Mouse (Mus musculus): ENCODE results near the gene Plekhg3. TPM values are rescaled to one million over a fixed set of nuclear protein-coding genes. Genes with fewer than 3 reads are reported as not detected.

Plekhg3 gene
- polyA plus RNA-seq, 1 experiment from 2014 or later, result 6.5 TPM

- H3K4me3 ChIP-seq, result no peak overlapping the region
- H3K4me2 ChIP-seq, result no peak overlapping the region
- ATAC-seq (ENCODE audit: insufficient number of reproducible peaks, insufficient read depth, low FRiP score, low TSS enrichment, low read depth), result no peak
- H3K9ac ChIP-seq, result no peak overlapping the region
- peaks cover 4% of the 10 kb centered on the region; the same call in 1 of the 2 replicates for H3K4me1 ChIP-seq
- no peaks in the 10 kb centered on the region for H3K27me3 ChIP-seq
- H3K36me3 ChIP-seq, result peaks cover 33% of the 10 kb centered on the region
- no peak overlapping the region for H3K27ac ChIP-seq
- 80% methylated on average over 6 of the region's 6 CpGs for WGBS
- no peaks in the 10 kb centered on the region for H3K9me3 ChIP-seq
Measured at GRCm38 (mm10) chr12:76573381-76573780, 42.7 kb downstream of the Plekhg3 start.

- Histone ChIP-seq H3K4me3 (no peak overlapping the region), H3K9me3 (no peaks in the 10 kb centered on the region), H3K36me3 (peaks cover 35% of the 10 kb centered on the region), H3K9ac (no peak overlapping the region), H3K4me2 (no peak overlapping the region), H3K4me1 (peaks cover 4% of the 10 kb centered on the region; the same call in 1 of the 2 replicates), H3K27me3 (no peaks in the 10 kb centered on the region), H3K27ac (no peak overlapping the region)
- WGBS, result 93% methylated on average over 6 of the region's 6 CpGs
- no peak for ATAC-seq (ENCODE audit: insufficient number of reproducible peaks, insufficient read depth, low FRiP score, low TSS enrichment, low read depth)
Measured at GRCm38 (mm10) chr12:76574815-76575214, 44.1 kb downstream of the Plekhg3 start.

DNA sequence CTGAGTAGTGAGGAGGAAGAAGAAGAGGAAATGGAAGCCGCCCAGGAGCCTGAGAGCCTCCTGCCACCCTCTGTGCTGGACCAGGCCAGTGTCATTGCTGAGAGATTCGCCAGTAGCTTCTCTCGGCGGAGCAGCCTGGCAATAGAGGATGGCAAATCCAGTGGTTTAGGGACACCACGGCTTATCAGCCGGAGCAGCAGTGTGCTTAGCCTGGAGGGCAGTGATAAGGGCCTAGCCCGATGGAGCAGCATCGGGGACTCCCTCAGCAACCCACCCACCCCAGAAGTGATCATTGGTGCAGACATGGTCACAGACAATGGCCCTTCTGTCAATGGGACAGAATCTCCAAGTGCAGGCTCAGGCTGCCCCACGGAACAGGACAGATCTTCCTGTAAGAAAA, 45.4 kb downstream of the Plekhg3 start:
- Histone ChIP-seq H3K4me2 (no peak overlapping the region), H3K27me3 (no peaks in the 10 kb centered on the region), H3K9ac (no peak overlapping the region), H3K27ac (no peak overlapping the region), H3K9me3 (no peaks in the 10 kb centered on the region), H3K36me3 (peaks cover 35% of the 10 kb centered on the region), H3K4me1 (no peaks in the 10 kb centered on the region), H3K4me3 (no peak overlapping the region)
- 90% methylated on average over 9 of the region's 9 CpGs for WGBS
- ATAC-seq (ENCODE audit: insufficient number of reproducible peaks, insufficient read depth, low FRiP score, low TSS enrichment, low read depth), result no peak

- WGBS, result 90% methylated on average over 8 of the region's 8 CpGs
- no peak for ATAC-seq (ENCODE audit: insufficient number of reproducible peaks, insufficient read depth, low FRiP score, low TSS enrichment, low read depth)
- Histone ChIP-seq H3K27me3 (no peaks in the 10 kb centered on the region), H3K4me2 (no peak overlapping the region), H3K4me3 (no peak overlapping the region), H3K9me3 (no peaks in the 10 kb centered on the region), H3K36me3 (peaks cover 35% of the 10 kb centered on the region), H3K4me1 (no peaks in the 10 kb centered on the region), H3K27ac (no peak overlapping the region), H3K9ac (no peak overlapping the region)
Measured at GRCm38 (mm10) chr12:76576806-76577205, 46.1 kb downstream of the Plekhg3 start.

- WGBS, result 89% methylated on average over 16 of the region's 16 CpGs
- H3K36me3 ChIP-seq, result peaks cover 35% of the 10 kb centered on the region
- no peak for ATAC-seq (ENCODE audit: insufficient number of reproducible peaks, insufficient read depth, low FRiP score, low TSS enrichment, low read depth)
- no peak overlapping the region for H3K4me2 ChIP-seq
- peaks cover 9% of the 10 kb centered on the region for H3K4me1 ChIP-seq
- no peaks in the 10 kb centered on the region for H3K9me3 ChIP-seq
- H3K4me3 ChIP-seq, result no peak overlapping the region
- H3K9ac ChIP-seq, result no peak overlapping the region
- H3K27ac ChIP-seq, result no peak overlapping the region
- no peaks in the 10 kb centered on the region for H3K27me3 ChIP-seq
Measured at GRCm38 (mm10) chr12:76577858-76578257, 47.2 kb downstream of the Plekhg3 start.

DNA sequence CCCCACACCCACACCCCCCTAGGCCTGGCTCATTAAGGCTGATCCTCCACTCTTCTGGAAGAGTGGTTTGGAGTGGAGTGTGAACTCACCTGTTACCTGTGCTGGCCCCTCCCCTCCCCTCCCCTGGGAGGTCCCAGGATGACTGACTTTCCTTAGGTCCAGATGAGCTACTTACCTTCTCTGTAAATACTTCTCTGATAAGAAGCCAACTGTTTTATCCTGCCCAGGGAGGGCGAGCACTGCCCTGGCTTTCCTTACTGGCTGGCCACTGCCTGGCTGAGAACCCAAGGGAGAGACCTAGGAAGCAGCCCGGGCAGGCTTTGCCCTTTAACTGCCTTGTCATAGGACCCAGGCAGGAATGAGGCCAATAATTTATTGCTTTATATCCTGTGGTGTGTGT, 47.8 kb downstream of the Plekhg3 start:
- H3K27ac ChIP-seq, result no peak overlapping the region
- no peak overlapping the region for H3K4me3 ChIP-seq
- no peak overlapping the region for H3K9ac ChIP-seq
- WGBS, result 90% methylated on average over 2 of the region's 2 CpGs
- H3K4me1 ChIP-seq, result peaks cover 15% of the 10 kb centered on the region
- H3K27me3 ChIP-seq, result no peaks in the 10 kb centered on the region
- ATAC-seq (ENCODE audit: insufficient number of reproducible peaks, insufficient read depth, low FRiP score, low TSS enrichment, low read depth), result no peak
- no peaks in the 10 kb centered on the region for H3K9me3 ChIP-seq
- no peak overlapping the region for H3K4me2 ChIP-seq
- peaks cover 35% of the 10 kb centered on the region for H3K36me3 ChIP-seq

DNA sequence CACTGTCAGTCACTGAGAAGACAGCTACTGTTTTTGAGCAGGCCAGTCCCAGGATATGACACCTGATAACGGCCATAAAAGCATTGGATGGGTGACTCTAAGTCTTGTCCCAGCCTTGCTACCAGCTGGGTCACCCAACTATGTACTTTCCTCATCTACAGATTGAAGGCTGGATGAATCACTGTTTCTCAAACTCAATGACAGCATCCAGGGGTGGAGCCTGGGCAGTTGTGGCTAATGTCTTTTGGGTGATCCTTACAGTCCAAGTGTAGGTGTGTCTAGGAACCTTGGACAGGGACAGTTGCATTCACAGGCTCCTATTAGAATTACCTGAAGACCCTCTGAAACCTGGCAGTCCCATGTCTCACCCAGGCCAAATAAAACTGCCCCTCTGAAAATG, 49.1 kb downstream of the Plekhg3 start:
- no peaks in the 10 kb centered on the region for H3K9me3 ChIP-seq
- no peaks in the 10 kb centered on the region for H3K27me3 ChIP-seq
- H3K9ac ChIP-seq, result no peak overlapping the region
- WGBS, result 81% methylated on average over 1 of the region's 1 CpGs
- H3K4me3 ChIP-seq, result no peak overlapping the region
- H3K4me1 ChIP-seq, result peaks cover 17% of the 10 kb centered on the region
- H3K36me3 ChIP-seq, result peaks cover 33% of the 10 kb centered on the region
- no peak overlapping the region for H3K4me2 ChIP-seq
- no peak for ATAC-seq (ENCODE audit: insufficient number of reproducible peaks, insufficient read depth, low FRiP score, low TSS enrichment, low read depth)
- no peak overlapping the region for H3K27ac ChIP-seq

- H3K4me3 ChIP-seq, result no peak overlapping the region
- H3K36me3 ChIP-seq, result peaks cover 14% of the 10 kb centered on the region
- no peak for ATAC-seq (ENCODE audit: insufficient number of reproducible peaks, insufficient read depth, low FRiP score, low TSS enrichment, low read depth)
- H3K4me1 ChIP-seq, result peaks cover 19% of the 10 kb centered on the region
- H3K4me2 ChIP-seq, result no peak overlapping the region
- peak overlapping the region; percentile 12; the same call in 1 of the 2 replicates for H3K27ac ChIP-seq
- no peak overlapping the region for H3K9ac ChIP-seq
- H3K9me3 ChIP-seq, result no peaks in the 10 kb centered on the region
- no peaks in the 10 kb centered on the region for H3K27me3 ChIP-seq
- WGBS, result 89% methylated on average over 3 of the region's 3 CpGs
Measured at GRCm38 (mm10) chr12:76582139-76582538, 51.4 kb downstream of the Plekhg3 start.

DNA sequence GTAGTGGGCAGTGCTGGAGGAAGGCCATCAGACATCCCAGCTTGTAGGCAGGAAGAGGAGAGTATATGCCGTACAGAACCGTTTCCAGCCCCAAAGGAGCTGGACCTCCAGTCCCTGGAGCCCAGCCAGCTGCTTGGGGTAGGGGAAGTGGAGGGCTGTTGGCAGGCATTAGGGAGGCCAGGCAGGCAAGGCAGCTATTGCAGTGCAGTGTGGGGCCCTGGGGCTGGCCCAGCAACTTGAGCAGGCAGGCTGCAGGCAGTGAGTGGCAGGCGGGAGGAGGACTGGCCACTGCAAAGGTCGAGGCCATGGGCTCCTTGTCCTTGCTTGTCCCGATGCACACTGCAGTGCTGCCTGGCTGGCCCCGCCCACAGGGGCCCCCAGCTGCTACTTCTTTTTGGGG, 52.1 kb downstream of the Plekhg3 start:
- WGBS, result 17% methylated on average over 6 of the region's 6 CpGs
- H3K4me2 ChIP-seq, result peak overlapping the region; percentile 12; the same call in 1 of the 2 replicates
- peaks cover 19% of the 10 kb centered on the region for H3K4me1 ChIP-seq
- H3K27ac ChIP-seq, result peak overlapping the region; percentile 12; the same call in 1 of the 2 replicates
- 0 out of 2 replicates have a peak overlapping the region, but pooled peaks have one; percentile 32 for H3K9ac ChIP-seq
- H3K4me3 ChIP-seq, result no peak overlapping the region
- no peaks in the 10 kb centered on the region for H3K9me3 ChIP-seq
- peaks cover 7% of the 10 kb centered on the region for H3K36me3 ChIP-seq
- 0 out of 2 replicates have a peak, but pooled peaks have one; percentile 54 for ATAC-seq (ENCODE audit: insufficient number of reproducible peaks, insufficient read depth, low FRiP score, low TSS enrichment, low read depth)
- no peaks in the 10 kb centered on the region for H3K27me3 ChIP-seq

DNA sequence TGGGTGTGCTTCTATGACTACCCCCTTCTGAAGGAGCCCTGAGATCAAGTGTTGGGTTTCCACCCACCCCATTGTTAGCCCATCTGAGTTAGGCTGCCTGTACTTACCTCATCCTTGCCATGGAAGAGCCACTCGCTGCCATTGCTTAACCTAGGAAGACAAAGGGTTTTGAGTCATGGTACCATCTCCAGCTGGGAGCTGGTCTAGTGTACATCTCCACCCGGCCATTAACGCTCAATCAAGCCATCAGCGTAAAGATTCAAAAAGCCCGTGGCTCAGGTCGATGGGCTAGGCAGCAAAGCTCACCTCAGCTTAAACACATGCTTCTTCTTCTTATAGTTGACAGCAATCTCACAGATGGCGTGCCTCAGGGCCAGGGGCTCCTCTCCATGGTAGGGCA, 52.8 kb downstream of the Plekhg3 start:
- 90% methylated on average over 7 of the region's 7 CpGs for WGBS
- H3K36me3 ChIP-seq, result peaks cover 1% of the 10 kb centered on the region
- ATAC-seq (ENCODE audit: insufficient number of reproducible peaks, insufficient read depth, low FRiP score, low TSS enrichment, low read depth), result no peak

GRCm38 (mm10) chr12:76585028-76585427, 54.3 kb downstream of the Plekhg3 start:
- Histone ChIP-seq H3K4me3 (no peak overlapping the region), H3K9ac (no peak overlapping the region), H3K36me3 (no peaks in the 10 kb centered on the region), H3K27ac (0 out of 2 replicates have a peak overlapping the region, but pooled peaks have one; percentile 40), H3K27me3 (no peaks in the 10 kb centered on the region), H3K4me1 (peaks cover 19% of the 10 kb centered on the region), H3K9me3 (no peaks in the 10 kb centered on the region), H3K4me2 (no peak overlapping the region)
- no peak for ATAC-seq (ENCODE audit: insufficient number of reproducible peaks, insufficient read depth, low FRiP score, low TSS enrichment, low read depth)

More for the DNA sequence above, 52.8 kb downstream of the Plekhg3 start:
- H3K4me1 ChIP-seq, result peaks cover 19% of the 10 kb centered on the region
- no peak overlapping the region for H3K4me3 ChIP-seq
- H3K9me3 ChIP-seq, result no peaks in the 10 kb centered on the region
- H3K27me3 ChIP-seq, result no peaks in the 10 kb centered on the region
- H3K9ac ChIP-seq, result no peak overlapping the region
- no peak overlapping the region for H3K27ac ChIP-seq
- H3K4me2 ChIP-seq, result no peak overlapping the region

- WGBS, result 66% methylated on average over 11 of the region's 11 CpGs
- no peak for ATAC-seq (ENCODE audit: insufficient number of reproducible peaks, insufficient read depth, low FRiP score, low TSS enrichment, low read depth)
- Histone ChIP-seq H3K9ac (no peak overlapping the region), H3K4me1 (peaks cover 15% of the 10 kb centered on the region), H3K36me3 (no peaks in the 10 kb centered on the region), H3K9me3 (no peaks in the 10 kb centered on the region), H3K27me3 (no peaks in the 10 kb centered on the region), H3K4me3 (no peak overlapping the region), H3K27ac (no peak overlapping the region), H3K4me2 (no peak overlapping the region)
Measured at GRCm38 (mm10) chr12:76587357-76587756, 56.7 kb downstream of the Plekhg3 start.

Measured in embryonic facial prominence, embryonic 13.5 days (tissue).